Mouse (Mus musculus): ENCODE results near the gene Gab1. TPM values are rescaled to one million over a fixed set of nuclear protein-coding genes. Genes with fewer than 3 reads are reported as not detected.

Gene Gab1
- polyA plus RNA-seq, 1 experiment from 2014 or later = 22.4 TPM

GRCm38 (mm10) chr8:80867598-80867997 lies 12.7 kb downstream of the Gab1 start:
- WGBS = 51% methylated on average over 3 of the region's 3 CpGs
- Histone ChIP-seq H3K9ac (ENCODE audit: low read length) (no peak overlapping the region), H3K9me3 (ENCODE audit: control insufficient read depth, low read length) (no peaks in the 10 kb centered on the region), H3K4me1 (replicated peaks; ENCODE audit: control insufficient read depth, insufficient read depth, low read length) (peaks cover 53% of the 10 kb centered on the region), H3K4me2 (ENCODE audit: low read depth, low read length) (no peak overlapping the region), H3K36me3 (ENCODE audit: control insufficient read depth, insufficient read depth, low read length) (no peaks in the 10 kb centered on the region), H3K27me3 (ENCODE audit: control insufficient read depth, insufficient read depth, low read depth, low read length) (no peaks in the 10 kb centered on the region), H3K27ac (ENCODE audit: low read length) (peak overlapping the region; percentile 52), H3K4me3 (ENCODE audit: low read length) (no peak overlapping the region)
- peak; percentile 63 for ATAC-seq (ENCODE audit: low read depth)

- Histone ChIP-seq H3K4me3 (ENCODE audit: low read length) (no peak overlapping the region), H3K4me1 (replicated peaks; ENCODE audit: control insufficient read depth, insufficient read depth, low read length) (peaks cover 43% of the 10 kb centered on the region), H3K4me2 (ENCODE audit: low read depth, low read length) (no peak overlapping the region), H3K36me3 (ENCODE audit: control insufficient read depth, insufficient read depth, low read length) (no peaks in the 10 kb centered on the region; the same call in 1 of the 2 replicates), H3K9me3 (ENCODE audit: control insufficient read depth, low read length) (no peaks in the 10 kb centered on the region), H3K27ac (ENCODE audit: low read length) (peak overlapping the region; percentile 50), H3K9ac (ENCODE audit: low read length) (no peak overlapping the region), H3K27me3 (ENCODE audit: control insufficient read depth, insufficient read depth, low read depth, low read length) (no peaks in the 10 kb centered on the region)
- WGBS = 64% methylated on average over 8 of the region's 8 CpGs
- ATAC-seq (ENCODE audit: low read depth) = no peak
Measured at GRCm38 (mm10) chr8:80865181-80865784, 15.0 kb downstream of the Gab1 start.

- Histone ChIP-seq H3K9ac (ENCODE audit: low read length) (no peak overlapping the region), H3K4me3 (ENCODE audit: low read length) (no peak overlapping the region), H3K27me3 (ENCODE audit: control insufficient read depth, insufficient read depth, low read depth, low read length) (no peaks in the 10 kb centered on the region), H3K36me3 (ENCODE audit: control insufficient read depth, insufficient read depth, low read length) (peaks cover 2% of the 10 kb centered on the region), H3K27ac (ENCODE audit: low read length) (no peak overlapping the region), H3K4me1 (replicated peaks; ENCODE audit: control insufficient read depth, insufficient read depth, low read length) (peaks cover 26% of the 10 kb centered on the region), H3K9me3 (ENCODE audit: control insufficient read depth, low read length) (no peaks in the 10 kb centered on the region), H3K4me2 (ENCODE audit: low read depth, low read length) (no peak overlapping the region)
- WGBS = 80% methylated on average over 5 of the region's 5 CpGs
- no peak for ATAC-seq (ENCODE audit: low read depth)
Measured at GRCm38 (mm10) chr8:80863393-80863792, 16.9 kb downstream of the Gab1 start.

GRCm38 (mm10) chr8:80859180-80859775 lies 21.0 kb downstream of the Gab1 start:
- Histone ChIP-seq H3K27me3 (ENCODE audit: control insufficient read depth, insufficient read depth, low read depth, low read length) (no peaks in the 10 kb centered on the region), H3K4me3 (ENCODE audit: low read length) (no peak overlapping the region), H3K4me2 (ENCODE audit: low read depth, low read length) (no peak overlapping the region), H3K36me3 (ENCODE audit: control insufficient read depth, insufficient read depth, low read length) (peaks cover 2% of the 10 kb centered on the region), H3K4me1 (replicated peaks; ENCODE audit: control insufficient read depth, insufficient read depth, low read length) (peaks cover 16% of the 10 kb centered on the region), H3K9ac (ENCODE audit: low read length) (no peak overlapping the region), H3K9me3 (ENCODE audit: control insufficient read depth, low read length) (no peaks in the 10 kb centered on the region), H3K27ac (ENCODE audit: low read length) (no peak overlapping the region)
- ATAC-seq (ENCODE audit: low read depth) = no peak
- WGBS = 96% methylated on average over 26 of the region's 26 CpGs

- H3K9ac ChIP-seq (ENCODE audit: low read length) = no peak overlapping the region; the same call in 1 of the 2 replicates
- peaks cover 12% of the 10 kb centered on the region for H3K4me1 ChIP-seq (replicated peaks; ENCODE audit: control insufficient read depth, insufficient read depth, low read length)
- no peaks in the 10 kb centered on the region for H3K9me3 ChIP-seq (ENCODE audit: control insufficient read depth, low read length)
- H3K4me2 ChIP-seq (ENCODE audit: low read depth, low read length) = no peak overlapping the region
- ATAC-seq (ENCODE audit: low read depth) = no peak
- peak overlapping the region; percentile 49 for H3K27ac ChIP-seq (ENCODE audit: low read length)
- peaks cover 2% of the 10 kb centered on the region for H3K36me3 ChIP-seq (ENCODE audit: control insufficient read depth, insufficient read depth, low read length)
- H3K27me3 ChIP-seq (ENCODE audit: control insufficient read depth, insufficient read depth, low read depth, low read length) = no peaks in the 10 kb centered on the region
- WGBS = 61% methylated on average over 12 of the region's 12 CpGs
- no peak overlapping the region for H3K4me3 ChIP-seq (ENCODE audit: low read length)
Measured at GRCm38 (mm10) chr8:80857851-80858367, 22.4 kb downstream of the Gab1 start.

- H3K4me2 ChIP-seq (ENCODE audit: low read depth, low read length) = no peak overlapping the region; the same call in 1 of the 2 replicates
Measured at GRCm38 (mm10) chr8:80857128-80857527, 23.2 kb downstream of the Gab1 start.

DNA sequence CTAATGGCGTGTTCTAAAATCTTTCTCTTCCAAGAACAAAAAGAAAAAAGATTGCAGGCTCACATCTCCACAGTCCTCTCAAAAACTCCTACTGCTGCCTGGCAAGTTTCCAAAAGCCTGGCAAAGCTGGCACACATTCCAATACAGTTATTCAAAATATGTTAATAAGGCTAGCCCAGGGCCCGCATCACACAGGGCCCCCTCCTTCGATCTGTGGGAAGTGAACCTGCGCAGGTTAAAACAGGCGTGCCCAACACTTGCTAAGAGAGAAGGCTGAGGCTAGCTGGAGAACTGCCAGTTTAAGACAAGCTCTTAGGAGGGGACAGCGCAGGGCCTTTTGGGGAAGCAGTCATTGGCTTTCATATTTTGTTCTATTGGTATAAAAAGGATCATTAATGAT lies 23.7 kb downstream of the Gab1 start:
- Histone ChIP-seq H3K27me3 (ENCODE audit: control insufficient read depth, insufficient read depth, low read depth, low read length) (no peaks in the 10 kb centered on the region), H3K27ac (ENCODE audit: low read length) (peak overlapping the region; percentile 68), H3K4me2 (ENCODE audit: low read depth, low read length) (no peak overlapping the region; the same call in 1 of the 2 replicates), H3K9me3 (ENCODE audit: control insufficient read depth, low read length) (no peaks in the 10 kb centered on the region), H3K4me3 (ENCODE audit: low read length) (no peak overlapping the region), H3K4me1 (replicated peaks; ENCODE audit: control insufficient read depth, insufficient read depth, low read length) (peaks cover 9% of the 10 kb centered on the region), H3K9ac (ENCODE audit: low read length) (no peak overlapping the region), H3K36me3 (ENCODE audit: control insufficient read depth, insufficient read depth, low read length) (peaks cover 2% of the 10 kb centered on the region)
- 51% methylated on average over 6 of the region's 6 CpGs for WGBS
- ATAC-seq (ENCODE audit: low read depth) = peak; percentile 64

More at GRCm38 (mm10) chr8:80857128-80857527, 23.2 kb downstream of the Gab1 start:
- Histone ChIP-seq H3K9ac (ENCODE audit: low read length) (no peak overlapping the region), H3K9me3 (ENCODE audit: control insufficient read depth, low read length) (no peaks in the 10 kb centered on the region), H3K36me3 (ENCODE audit: control insufficient read depth, insufficient read depth, low read length) (peaks cover 2% of the 10 kb centered on the region), H3K27me3 (ENCODE audit: control insufficient read depth, insufficient read depth, low read depth, low read length) (no peaks in the 10 kb centered on the region), H3K4me1 (replicated peaks; ENCODE audit: control insufficient read depth, insufficient read depth, low read length) (peaks cover 9% of the 10 kb centered on the region), H3K27ac (ENCODE audit: low read length) (peak overlapping the region; percentile 68), H3K4me3 (ENCODE audit: low read length) (no peak overlapping the region)
- ATAC-seq (ENCODE audit: low read depth) = no peak
- 40% methylated on average over 3 of the region's 3 CpGs for WGBS

DNA sequence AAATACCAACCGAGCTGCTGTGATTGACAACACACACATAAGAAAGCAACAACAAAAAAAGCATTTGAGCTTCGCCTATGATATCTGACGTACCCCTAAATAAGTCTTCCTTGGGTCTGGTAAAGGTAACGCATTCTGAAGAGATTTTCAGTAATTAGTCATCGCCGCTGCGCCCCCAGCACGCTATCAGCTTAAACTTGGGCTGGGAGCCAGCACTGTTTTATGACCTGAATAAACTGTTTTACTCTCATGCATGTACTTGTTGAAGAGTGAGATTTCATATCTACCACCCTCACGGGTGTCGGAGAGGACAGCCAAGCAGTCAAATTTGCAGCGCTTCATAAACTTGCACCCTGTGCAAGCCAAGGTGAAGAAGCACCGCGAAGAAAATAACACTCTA lies 26.7 kb downstream of the Gab1 start:
- Histone ChIP-seq H3K27me3 (ENCODE audit: control insufficient read depth, insufficient read depth, low read depth, low read length) (no peaks in the 10 kb centered on the region), H3K4me3 (ENCODE audit: low read length) (0 out of 2 replicates have a peak overlapping the region, but pooled peaks have one; percentile 14)

DNA sequence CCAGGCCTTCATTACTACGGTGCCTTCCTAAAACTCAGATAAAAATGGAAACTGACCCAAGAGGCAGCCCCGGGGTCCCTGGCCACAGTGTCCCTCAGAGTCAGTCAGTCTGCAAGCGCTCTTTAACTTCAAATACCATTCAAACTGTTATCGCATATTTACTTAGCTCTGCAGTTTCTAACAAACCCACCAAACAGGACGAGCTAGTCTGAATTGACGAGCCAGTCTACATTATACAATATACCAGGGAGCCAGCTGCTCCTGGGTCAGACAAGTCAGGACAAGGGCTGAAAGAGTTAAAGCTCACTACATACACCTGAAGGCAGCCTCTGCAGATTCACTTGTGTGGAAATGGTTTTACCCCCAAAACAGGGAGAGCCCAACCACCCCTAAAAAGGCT lies 27.1 kb downstream of the Gab1 start:
- H3K4me3 ChIP-seq (ENCODE audit: low read length) = 0 out of 2 replicates have a peak overlapping the region, but pooled peaks have one; percentile 14
- peak; percentile 82 for ATAC-seq (ENCODE audit: low read depth)

More for the DNA sequence above, 26.7 kb downstream of the Gab1 start:
- peak overlapping the region; percentile 86 for H3K27ac ChIP-seq (ENCODE audit: low read length)
- 43% methylated on average over 13 of the region's 13 CpGs for WGBS
- H3K4me2 ChIP-seq (ENCODE audit: low read depth, low read length) = peak overlapping the region; percentile 45
- peaks cover 24% of the 10 kb centered on the region for H3K4me1 ChIP-seq (replicated peaks; ENCODE audit: control insufficient read depth, insufficient read depth, low read length)
- no peaks in the 10 kb centered on the region for H3K9me3 ChIP-seq (ENCODE audit: control insufficient read depth, low read length)
- H3K9ac ChIP-seq (ENCODE audit: low read length) = no peak overlapping the region
- H3K36me3 ChIP-seq (ENCODE audit: control insufficient read depth, insufficient read depth, low read length) = no peaks in the 10 kb centered on the region
- ATAC-seq (ENCODE audit: low read depth) = no peak

More for the DNA sequence above, 27.1 kb downstream of the Gab1 start:
- WGBS = 48% methylated on average over 6 of the region's 6 CpGs
- H3K27ac ChIP-seq (ENCODE audit: low read length) = peak overlapping the region; percentile 86
- no peak overlapping the region for H3K9ac ChIP-seq (ENCODE audit: low read length)
- no peaks in the 10 kb centered on the region for H3K36me3 ChIP-seq (ENCODE audit: control insufficient read depth, insufficient read depth, low read length)
- H3K27me3 ChIP-seq (ENCODE audit: control insufficient read depth, insufficient read depth, low read depth, low read length) = no peaks in the 10 kb centered on the region
- peaks cover 25% of the 10 kb centered on the region for H3K4me1 ChIP-seq (replicated peaks; ENCODE audit: control insufficient read depth, insufficient read depth, low read length)
- peak overlapping the region; percentile 45 for H3K4me2 ChIP-seq (ENCODE audit: low read depth, low read length)
- H3K9me3 ChIP-seq (ENCODE audit: control insufficient read depth, low read length) = no peaks in the 10 kb centered on the region
